Mouse (Mus musculus): ENCODE measurements around the gene Palm.

The Palm gene

GRCm38 (mm10) chr10:79797326-79797725 is 4.0 kb downstream of the Palm start:
- no peak for DNase-seq (ENCODE audit: low spot score in 2 of 2)

DNA sequence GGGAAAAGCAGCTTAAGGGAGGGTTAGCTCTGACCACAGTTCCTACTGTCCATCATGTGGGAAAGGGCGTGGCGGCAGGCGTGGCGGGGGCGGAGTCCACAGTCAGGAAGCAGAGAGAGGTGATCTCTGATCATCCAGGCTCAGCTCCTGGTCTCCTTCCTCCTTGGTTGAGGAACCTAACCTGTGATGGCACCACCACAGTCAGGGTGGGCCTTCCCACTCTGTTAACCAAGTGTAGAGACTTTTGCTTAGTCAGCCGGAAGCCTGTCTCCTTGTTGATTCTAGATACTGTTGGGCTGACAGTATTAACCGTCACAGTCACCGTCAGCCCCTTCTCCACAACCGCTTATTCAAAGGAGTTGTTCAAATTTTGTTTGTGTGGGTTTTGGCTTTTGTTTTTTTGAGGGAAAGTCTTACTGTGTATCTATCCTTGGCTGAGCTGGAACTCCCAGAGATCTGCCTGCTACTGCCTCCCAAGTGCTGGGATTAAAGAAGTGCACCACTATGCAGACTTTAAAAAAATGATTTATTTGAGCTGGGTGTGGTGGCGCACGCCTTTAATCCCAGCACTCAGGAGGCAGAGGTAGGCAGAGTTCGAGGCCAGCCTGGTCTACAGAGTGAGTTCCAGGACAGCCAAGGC is 5.0 kb downstream of the Palm start:
- no peak for DNase-seq (ENCODE audit: low spot score in 2 of 2)

DNA sequence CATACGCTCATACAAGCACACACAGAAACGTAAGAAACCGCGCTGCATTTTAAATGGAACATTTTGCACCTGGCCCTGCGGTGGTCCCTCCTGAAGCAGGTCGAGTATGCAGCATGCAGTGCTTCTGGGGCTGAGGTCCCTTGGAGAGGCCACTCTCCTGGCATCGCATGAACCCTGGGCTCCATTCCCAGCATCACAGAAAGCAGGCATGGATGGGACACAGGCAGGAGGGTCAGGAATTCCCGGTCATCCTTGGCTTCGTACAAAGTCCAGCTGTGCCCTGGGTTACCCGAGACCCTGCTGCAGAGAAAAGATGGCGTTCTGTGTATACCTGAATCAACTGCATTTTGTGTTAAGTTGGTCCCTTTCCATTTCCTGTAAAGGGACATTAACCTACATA is 7.1 kb downstream of the Palm start:
- DNase-seq (ENCODE audit: low spot score in 2 of 2), result peak in 1 of 2 experiments; percentile 39

- DNase-seq (ENCODE audit: low spot score in 2 of 2), result no peak
Observed at GRCm38 (mm10) chr10:79801837-79802236, 8.5 kb downstream of the Palm start.

GRCm38 (mm10) chr10:79802331-79802971 is 9.1 kb downstream of the Palm start:
- peak in 1 of 2 experiments; percentile 69 for DNase-seq (ENCODE audit: low spot score in 2 of 2)

DNA sequence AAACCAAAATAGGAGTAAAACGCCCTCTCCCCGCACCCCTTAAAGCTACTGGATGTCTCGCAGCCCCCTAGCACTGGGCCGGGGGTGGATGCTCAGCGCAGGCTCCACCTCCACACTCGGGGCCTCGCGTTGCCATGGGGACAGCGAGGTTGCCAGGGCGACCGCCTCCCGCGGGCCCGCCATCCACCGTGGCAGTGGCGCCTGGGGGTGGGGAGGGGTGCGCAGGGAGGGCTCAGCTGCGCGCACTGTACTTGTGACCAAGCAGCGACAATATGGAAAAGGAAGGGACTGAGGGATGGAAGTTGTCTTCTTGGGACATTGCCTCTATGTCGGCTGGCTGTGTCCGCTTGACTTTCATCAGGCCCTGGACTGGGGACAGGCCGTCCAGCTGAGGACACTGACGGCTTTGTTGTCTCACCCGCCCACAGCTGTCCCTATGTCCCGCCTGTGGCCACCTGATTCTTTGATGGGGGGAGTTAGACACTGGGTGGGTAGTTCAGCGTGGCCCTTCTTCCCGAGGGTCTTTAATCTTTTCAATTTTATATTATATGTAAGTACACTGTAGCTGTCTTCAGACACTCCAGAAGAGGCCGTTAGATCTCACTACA is 10.4 kb downstream of the Palm start:
- peak; percentile 97 for DNase-seq (ENCODE audit: low spot score in 2 of 2)

DNA sequence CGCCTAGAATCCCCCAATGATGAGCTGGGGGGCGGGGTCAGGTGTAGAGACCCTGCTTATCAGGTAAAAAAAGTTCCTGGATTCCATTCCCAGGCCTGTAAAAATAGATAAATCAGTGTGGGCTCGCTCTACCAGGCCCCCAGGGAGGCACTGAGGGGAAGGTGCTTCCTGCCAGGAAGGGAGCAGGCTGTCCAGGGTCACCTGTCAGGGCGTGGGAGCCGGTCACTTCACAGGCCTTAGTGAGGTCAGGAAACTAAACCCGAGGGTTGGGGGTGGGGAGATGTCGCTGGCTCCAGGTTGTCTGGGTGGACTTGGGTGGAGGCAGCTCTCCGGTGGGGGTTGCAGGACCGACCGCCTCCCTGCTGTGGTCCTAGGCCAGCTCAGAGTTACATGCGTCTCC is 12.3 kb downstream of the Palm start:
- DNase-seq (ENCODE audit: low spot score in 2 of 2), result no peak

GRCm38 (mm10) chr10:79806331-79806730 is 13.0 kb downstream of the Palm start:
- no peak for DNase-seq (ENCODE audit: low spot score in 2 of 2)

GRCm38 (mm10) chr10:79806972-79807371 is 13.6 kb downstream of the Palm start:
- no peak for DNase-seq (ENCODE audit: low spot score in 2 of 2)

GRCm38 (mm10) chr10:79807826-79808225 is 14.5 kb downstream of the Palm start:
- no peak for DNase-seq (ENCODE audit: low spot score in 2 of 2)

DNA sequence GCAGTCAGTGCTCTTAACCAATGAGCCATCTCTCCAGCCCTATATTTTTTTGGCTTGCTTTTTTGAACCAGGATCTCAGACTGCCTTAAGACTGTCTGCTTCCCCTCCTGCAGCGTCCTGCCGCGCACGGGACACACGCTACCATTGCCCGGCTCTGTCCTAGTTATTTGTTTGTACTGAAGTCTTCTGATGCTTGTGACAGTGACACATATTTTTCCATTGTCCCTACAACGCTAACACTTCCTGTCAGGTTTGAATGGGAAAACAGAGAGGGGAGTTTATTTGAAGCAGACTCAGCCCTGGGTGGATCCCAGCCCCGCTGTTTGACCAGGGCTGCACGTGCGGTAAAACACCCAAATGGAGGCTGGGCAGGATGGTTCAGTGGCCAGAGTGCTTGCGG is 15.4 kb downstream of the Palm start:
- DNase-seq (ENCODE audit: low spot score in 2 of 2), result no peak

DNA sequence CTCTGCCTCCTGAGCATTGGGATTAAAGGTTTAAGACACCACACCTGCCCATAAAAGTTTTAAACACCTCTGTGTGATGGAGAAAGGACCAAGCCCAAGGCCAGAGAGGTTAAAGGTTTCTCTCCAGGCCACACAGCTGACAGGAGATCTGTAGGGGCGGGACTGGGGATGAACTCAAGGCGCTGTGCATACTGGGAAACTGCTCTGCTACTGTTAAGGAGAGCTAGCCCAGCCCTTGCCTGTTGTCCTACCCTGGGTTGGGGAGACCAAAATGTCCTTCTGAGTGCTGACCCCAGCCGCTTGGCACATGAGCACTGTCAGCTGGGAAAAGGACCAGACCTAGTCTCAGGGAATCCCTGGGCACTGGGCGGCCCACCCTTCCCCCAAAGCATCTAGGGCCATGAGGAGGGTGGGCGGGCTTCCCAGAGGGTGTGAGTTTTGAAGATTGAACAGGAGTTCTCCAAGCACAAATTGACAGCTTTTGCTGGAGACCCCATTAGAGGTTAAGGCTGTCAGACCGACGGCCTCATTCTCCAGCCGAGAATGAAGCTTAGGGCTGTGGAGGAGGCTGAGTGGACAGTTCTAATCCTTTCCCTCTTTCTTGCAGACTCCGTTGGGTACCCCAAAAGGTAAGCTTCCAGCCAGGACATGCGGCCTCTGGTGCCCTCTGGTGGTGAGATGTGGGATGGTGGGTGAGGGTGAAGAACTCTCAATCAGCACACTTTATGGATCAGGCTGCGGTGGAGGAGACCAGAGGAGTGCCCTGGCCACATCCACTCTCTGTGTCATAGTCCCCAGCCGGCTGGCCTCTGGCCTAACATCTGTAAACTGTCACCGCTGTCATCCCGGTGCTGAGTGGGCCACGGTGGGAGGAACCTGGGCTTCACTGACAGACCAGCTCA is 18.6 kb downstream of the Palm start:
- peak; percentile 82 to 90 for DNase-seq (ENCODE audit: low spot score in 2 of 2)

- no peak for DNase-seq (ENCODE audit: low spot score in 2 of 2)
Observed at GRCm38 (mm10) chr10:79814271-79814842, 21.0 kb downstream of the Palm start.

DNA sequence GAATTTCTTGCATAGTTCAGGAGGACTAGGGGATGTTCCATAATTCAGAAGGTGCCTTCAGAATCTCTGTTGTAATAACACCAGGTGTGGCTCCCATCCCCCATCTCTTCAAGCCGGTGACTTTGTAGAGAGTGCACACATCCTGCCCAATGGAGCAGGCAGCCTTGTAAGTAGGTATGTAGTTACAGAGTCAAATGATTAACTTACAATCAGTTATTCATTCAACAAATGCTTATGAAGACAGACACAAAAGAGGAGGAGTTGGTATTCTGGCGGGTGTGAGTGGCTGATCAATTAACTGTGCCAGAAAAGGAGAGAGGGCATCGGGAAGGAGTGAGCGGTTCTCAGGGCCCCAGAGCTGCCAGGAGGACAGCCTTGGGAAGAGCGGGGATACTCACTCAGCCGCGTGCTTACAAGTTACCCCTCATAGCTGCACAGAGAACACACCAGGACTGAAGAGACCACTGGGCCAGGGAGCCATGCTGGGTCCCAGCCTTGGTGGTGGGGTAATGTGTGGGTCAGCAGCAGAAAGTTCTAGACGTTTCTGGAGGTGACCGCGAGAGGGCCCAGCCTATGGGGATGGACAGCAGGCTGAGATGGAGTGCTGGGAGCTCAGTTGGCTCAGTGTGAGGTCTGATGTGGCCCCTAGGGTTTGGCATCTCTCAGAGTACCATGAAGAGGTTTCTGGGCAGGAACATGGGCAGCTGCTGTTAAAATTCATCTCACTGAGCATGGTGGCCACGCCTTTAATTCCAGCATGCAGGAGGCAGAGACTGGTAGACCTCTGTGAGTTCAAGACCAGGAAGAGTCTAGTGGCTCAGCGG is 22.5 kb downstream of the Palm start:
- no peak for DNase-seq (ENCODE audit: low spot score in 2 of 2)

DNA sequence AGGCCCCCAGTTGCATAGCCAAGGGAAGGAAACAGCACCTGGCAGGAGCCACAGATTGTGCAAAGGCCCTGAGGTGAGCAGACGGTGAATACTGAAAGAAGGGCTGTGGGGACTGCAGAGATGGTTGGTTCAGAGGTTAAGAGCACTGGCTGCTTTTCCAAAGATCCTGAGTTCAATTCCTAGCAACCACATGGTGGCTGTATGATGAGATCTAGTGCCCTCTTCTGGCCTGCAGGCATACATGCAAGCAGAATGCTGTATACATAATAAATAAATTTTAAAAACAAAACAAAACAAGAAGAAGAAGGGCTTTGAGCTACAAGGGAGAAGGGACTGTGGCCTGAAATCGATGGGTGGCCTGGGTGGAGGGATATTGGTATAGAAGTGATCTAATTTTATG is 23.7 kb downstream of the Palm start:
- DNase-seq (ENCODE audit: low spot score in 2 of 2), result peak in 1 of 2 experiments; percentile 21

GRCm38 (mm10) chr10:79818225-79818624 is 24.9 kb downstream of the Palm start:
- DNase-seq (ENCODE audit: low spot score in 2 of 2), result no peak

DNA sequence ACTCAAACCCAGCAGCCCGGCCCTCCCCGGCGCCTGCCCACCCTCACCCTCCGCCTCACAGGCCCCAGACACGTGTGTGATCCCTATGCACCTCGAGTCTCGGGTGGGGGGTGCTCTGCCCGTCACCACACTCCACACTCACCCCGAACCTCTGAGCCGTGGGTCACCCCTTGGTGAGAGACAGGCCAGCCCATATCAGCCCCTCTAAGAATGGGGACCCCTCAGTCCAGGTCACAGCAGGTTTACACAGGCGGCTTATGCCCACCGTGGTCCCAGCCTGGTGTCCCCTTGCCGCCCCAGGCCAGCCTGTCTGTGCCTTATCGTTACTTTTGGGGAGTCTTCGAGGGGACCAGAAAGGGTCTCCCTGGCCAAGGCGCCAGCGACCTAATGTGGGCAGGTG is 26.2 kb downstream of the Palm start:
- peak in 1 of 2 experiments; percentile 27 for DNase-seq (ENCODE audit: low spot score in 2 of 2)

DNA sequence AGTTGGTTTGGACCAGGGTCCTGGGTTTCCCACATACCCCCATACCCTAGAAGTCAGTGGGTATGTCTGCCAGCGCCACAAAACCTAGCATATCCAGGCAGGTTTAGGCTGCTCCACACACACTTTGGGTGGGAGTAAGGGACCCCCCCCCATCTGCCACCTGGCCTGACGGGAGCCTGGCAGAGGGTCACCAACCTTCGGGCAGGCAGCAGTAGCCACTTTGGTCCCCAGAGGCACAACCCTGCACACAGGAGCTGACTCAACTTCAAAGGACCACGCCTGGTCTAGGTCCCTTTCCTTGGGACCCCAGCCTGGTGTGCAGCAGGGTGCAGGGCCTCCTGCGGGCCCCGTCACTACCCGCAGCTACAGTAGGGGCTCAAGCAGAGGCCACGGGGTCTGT is 26.9 kb downstream of the Palm start:
- peak in 1 of 2 experiments; percentile 20 for DNase-seq (ENCODE audit: low spot score in 2 of 2)

- no peak for DNase-seq (ENCODE audit: low spot score in 2 of 2)
Observed at GRCm38 (mm10) chr10:79820782-79821181, 27.4 kb downstream of the Palm start, which contains the start of gene Misp. Gene Misp, plus strand, starts transcription at chr10:79820989.

GRCm38 (mm10) chr10:79821731-79822130 is 28.4 kb downstream of the Palm start:
- DNase-seq (ENCODE audit: low spot score in 2 of 2), result no peak

DNA sequence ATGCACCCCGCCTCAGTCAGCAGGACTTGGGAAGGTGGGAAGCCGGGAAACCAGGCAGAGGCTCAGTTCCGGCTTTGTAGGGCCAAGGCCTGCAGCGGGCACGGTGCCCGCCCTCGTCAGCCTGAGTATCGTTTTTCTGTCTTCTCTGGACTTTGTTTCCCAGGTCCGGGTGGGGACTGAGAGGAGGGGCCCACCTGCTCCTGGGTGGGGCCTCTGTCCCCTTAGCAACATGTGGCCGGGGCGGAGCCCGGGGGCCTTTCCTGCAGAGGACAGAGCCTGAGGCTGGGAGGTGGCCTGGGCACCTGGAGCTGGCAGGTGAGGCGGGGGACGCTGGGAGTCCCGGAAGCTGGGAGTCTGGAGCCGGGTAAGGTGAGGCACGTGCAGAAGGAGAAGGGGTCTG is 29.0 kb downstream of the Palm start:
- no peak for DNase-seq (ENCODE audit: low spot score in 2 of 2)

Measured in right cerebral cortex, postnatal 10 days (tissue).